Mouse (Mus musculus): ENCODE data around the gene Zp3.

Gene Zp3

DNA sequence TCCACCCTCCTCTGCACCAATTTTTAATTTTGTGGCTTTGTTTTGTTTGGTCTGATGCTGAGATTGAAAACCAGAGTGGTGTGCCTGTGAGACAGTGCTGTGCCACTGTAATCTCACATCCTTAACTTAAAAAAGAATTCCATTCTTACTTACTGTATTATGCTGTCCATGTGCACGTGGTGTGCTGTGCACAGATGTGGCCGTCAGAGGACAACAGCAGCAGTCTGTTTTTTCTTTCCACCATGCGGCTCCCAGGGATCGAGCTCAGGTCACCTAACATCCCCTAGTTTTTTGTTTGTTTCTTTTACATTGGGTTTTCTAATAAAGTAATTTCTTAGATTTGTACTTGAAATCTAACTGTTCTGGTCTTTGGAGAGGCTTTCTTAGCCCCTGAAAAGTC is 24.6 kb downstream of the Zp3 start:
- no peak for DNase-seq (ENCODE audit: low read depth)

DNA sequence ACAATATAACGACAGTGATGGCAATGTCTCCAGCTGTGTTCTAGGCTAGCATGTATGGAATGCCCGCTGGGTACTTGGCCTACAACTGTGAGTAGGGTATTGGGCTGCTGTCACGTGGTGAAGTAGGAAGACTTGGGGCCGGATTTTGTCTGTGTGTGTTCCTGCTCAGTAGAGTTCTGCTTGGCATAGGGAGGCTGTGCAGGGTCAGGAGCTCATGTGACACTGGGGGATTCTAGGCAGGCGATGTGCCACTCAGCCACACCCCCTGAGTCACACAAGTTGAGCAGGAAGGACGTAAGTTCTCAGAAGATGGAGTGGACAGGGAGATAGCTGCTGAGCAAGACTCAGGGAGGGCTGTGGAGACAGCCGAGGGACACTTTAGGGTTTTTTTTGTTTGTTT is 27.8 kb downstream of the Zp3 start:
- no peak for DNase-seq (ENCODE audit: low read depth)

DNA sequence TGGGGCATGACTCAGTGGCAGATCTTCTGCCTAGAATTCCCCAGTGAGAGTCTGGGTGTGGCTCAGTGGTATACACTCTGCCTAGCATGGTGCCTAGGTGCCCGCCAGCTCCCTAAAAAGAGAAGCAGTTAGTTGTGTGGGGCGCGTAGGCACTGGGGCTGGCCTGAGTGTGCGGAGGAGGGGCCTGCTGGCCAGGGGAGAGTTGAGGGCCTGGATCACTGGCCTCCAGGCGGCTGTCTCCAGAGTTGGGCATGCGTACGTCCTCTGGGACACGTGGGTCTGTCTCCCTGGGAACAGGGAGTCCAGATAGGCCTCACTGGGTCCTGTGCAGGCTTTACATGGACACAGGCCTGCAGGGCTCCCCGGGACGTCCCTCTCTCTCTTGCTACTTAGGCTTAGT is 35.0 kb downstream of the Zp3 start:
- no peak for DNase-seq (ENCODE audit: low read depth)

DNA sequence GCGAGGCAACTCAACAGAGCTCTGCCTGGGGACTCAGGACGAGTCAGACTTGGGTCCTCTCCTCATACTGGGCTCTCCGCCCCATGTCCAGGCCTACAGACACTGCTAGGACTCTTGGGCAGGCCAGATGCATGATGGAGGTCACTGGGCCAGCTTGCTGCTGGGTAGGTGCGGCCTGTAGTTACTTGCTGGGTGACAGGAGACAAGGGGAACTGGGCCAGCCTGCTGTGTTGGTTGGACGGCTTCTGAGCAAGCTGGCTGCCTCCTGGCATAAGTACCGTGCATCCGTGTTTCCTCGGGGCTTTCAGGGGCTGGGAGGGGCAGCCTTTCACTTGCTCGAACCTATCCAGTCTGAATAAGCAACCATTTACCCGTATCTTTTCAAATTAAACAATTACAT is 35.7 kb downstream of the Zp3 start:
- no peak for DNase-seq (ENCODE audit: low read depth)

DNA sequence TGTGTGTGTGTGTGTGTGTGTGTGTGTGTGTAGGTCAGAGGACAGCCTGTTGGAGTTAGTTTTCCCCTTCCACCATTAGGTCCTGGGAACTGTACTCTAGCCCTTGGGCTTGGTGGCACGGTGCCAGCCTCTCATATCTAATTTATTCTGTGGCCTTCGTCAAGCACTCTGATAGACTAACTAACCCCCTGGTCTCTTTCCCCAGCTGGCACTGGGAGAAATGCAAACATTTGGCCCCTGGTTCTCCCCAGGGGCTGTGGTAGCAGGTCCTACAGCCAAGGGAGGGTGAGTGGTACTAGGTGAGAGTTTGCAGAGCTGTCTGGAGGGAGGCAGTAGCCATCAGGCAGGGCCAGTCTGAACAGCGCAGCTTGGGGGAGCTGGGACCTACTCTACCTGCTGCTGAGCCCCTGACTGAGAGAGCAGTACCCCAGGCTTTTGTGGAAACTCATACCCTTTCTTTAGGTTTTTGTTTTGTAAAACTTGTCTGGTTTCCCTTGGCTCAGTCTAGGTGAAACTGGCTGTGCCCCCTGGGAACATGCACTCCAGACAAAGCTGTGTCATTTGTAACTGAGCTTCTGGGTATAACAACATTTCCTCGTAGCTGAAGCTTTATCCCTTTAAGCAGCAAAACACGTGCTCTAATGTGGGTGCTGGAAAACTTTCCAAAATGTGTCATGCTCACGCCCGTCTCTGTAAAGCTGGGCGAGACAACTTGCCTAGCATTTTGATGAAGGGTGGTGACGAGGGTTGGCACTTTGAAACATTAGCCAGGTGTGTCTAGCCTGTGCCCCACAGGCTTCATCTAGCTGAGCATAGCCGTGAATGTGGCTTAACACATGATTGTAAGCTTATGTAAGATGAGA is 36.3 kb downstream of the Zp3 start:
- no peak for DNase-seq (ENCODE audit: low read depth)

DNA sequence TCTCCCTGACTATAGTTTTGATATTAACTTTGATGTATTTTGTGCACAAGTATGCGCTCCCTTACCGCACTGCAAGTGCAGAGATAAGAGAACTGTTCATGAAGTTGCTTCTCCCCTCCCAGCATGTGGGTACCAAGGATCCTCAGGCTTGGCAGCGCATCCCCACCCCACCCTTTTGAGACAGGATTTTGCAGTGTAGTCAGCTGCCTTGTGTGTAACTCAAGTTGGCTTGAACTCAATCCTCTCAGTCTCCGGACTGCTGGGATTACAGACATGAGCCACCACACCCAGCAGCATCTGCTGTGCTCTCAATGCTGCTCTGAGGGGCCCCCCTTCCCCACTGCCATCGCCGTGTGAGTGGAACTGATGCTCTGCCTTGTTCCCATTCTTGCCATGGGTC is 37.4 kb downstream of the Zp3 start:
- DNase-seq (ENCODE audit: low read depth) = no peak

DNA sequence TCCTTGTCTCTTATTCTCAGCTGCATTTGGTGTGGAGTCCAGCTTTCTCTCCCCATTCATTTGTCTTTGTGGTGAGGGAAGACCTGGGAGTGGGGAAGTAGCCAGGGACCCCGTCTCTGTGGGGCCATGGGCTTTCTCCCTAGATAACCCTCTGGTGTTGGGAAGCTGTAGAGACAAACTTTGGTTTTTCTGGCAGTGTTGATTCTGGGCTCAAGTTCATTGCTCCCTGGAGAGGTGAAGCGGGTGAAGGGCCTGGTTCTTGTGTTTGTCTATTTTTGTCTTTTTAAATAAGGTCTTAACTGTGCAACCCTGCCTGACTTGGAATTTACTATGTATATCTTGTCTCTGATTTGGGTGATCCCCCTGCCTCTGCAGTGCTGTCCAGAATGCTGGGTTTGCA is 38.8 kb downstream of the Zp3 start:
- no peak for DNase-seq (ENCODE audit: low read depth)

DNA sequence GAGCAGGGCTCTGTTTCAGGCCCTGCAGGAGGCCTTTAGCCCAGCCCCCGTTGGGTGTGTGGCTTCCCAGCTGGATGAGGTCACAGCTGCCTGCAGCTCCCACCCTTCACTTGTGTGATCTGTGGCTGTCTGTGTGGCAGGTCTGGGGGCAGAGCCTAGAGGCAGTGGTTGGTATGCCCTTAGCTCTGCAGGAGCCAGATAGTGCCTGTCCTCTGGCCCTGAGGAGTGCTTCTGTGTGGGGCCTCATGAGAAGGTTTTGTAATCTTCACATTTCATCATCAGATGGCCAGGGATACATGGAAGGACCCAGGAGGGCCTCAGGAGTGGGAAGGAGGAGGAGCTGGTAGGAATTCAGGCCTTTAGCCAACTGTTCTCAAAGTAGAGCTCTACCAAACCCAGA is 40.0 kb downstream of the Zp3 start:
- no peak for DNase-seq (ENCODE audit: low read depth)

DNA sequence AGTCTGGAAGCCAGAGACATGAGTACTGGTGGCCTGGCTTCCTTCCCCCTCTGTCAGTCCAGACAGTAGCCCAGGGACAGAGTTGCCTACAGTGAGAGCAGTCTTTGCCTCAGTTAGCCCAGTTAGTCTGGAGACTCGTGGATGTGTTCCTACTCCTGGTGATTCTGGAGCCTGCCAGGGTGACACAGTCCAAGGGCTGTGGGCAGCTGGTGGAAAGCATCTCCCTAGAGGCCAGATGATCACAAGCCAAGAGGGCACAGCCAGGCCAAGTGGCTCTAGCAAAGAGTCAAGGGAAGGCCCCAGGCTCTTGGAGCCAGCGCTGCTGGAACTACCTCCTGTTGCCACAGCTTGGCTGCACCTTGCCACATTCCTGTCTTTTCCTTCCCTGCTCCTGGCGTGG is 45.8 kb downstream of the Zp3 start:
- DNase-seq (ENCODE audit: low read depth) = no peak

DNA sequence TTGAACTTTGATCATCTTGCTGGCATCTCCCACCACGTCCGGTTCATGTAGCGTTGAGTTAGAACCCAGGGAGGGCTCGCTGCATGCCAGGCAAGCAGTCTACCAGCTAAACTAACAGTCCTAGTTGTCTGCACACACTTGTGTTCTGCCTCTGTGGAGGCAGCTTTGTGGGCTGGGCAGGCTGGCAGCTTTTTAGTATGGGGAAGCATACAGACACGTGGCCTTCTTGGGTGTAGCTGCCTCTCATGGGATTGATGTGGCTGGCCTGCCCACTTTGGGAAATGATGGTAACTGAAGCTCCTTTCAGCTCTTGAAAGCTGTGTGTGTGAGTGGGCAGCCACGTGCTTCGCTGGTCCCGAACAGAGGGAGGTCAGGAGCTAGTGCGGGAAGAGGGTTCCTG is 47.0 kb downstream of the Zp3 start:
- DNase-seq (ENCODE audit: low read depth) = no peak

DNA sequence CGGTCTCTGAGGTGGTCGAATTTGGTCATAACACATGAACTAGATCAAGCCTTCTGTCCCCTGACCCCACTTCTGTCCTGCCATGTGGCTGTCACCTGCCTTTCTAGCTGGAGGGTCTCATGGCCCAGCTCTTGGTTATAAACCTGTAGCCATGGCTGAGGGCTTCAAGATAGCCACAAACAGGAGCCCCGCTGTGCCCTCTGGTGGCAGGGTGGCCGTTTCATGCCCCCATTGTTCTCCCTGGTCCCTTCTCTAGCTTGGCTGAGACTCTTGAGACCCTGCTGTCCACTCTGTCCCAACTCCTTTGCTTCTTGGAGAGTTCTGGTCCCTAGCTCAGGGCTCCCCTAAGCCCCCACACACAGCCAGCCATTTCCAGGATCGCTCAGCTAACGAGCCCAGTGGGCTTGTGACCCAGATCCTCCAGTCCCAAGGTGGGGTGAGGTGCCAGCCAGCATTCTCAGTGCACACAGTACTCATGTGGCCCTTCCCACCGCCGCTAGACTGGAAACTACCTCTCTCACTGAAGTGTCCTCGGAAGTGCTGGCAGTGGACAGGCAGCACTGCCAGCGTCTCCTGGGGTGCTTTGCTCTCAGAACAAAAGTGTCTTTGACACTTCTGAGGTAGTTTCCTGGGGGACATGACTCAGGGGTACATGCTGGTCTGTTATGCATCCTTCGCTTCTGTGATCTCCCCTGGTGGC is 47.9 kb downstream of the Zp3 start:
- no peak for DNase-seq (ENCODE audit: low read depth)

DNA sequence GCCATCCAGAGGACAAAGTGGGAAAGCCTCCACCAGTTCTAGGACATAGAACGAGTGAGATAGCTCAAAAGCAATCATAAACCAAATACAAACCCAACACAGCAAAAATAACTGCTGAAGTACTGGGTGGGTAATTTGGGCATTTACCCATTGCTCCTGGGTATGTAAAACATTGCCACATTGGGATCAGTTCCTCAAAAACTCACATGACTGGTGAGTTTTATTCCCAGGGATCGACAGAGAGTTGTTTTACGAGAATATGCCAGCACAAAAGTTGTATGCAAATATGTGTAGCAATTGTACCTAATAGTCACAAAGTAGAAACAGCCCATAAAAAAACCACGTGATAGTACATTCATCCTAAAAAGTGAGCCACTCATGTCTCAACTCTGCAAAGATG is 55.0 kb downstream of the Zp3 start:
- no peak for DNase-seq (ENCODE audit: low read depth)

DNA sequence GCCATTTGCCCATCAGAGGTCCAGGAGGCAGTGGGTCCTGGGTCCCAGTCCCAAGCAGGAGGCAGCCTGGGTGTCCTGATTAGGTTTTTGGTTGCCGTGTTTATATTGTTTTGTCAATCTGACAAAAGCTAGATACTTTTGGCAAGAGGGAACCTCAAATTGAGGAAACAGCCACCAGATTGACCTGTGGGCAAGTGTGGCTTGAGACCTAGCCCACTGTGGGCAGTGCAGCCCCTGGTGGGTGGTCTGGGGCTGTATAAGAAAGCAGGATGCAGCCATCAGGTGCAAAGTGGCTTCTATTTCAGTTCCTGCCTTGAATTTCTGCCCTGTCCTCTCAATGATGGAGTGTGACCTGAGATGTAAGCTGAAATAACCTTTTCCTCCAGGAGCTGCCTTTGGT is 55.4 kb downstream of the Zp3 start:
- no peak for DNase-seq (ENCODE audit: low read depth)

DNA sequence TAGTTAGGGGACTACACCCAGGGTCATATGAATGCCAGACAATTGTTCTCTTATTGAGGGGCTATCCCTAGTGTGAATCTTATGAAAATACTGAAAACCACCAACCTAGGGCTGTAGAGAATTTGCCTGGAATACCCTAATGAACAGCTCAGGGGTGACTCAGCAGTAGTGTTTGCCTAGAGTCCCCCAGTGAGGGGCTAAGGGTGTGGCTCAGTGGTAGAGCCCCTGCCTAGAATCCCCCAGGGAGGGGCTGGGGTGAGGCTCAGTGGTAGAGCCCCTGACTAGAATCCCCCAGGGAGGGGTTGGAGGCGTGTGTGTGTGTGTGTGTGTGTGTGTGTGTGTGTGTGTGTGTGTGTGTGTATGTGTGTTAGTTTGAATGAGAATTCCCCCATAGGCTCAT is 56.8 kb downstream of the Zp3 start:
- no peak for DNase-seq (ENCODE audit: low read depth)
